Mouse (Mus musculus) neutrophil, adult 5-6 weeks (primary cell): ENCODE measurements around the gene Arxes2. TPM values are rescaled to one million over a fixed set of nuclear protein-coding genes. Genes with fewer than 3 reads are reported as not detected.
"Not testable (repeated sequence)": the region's sequence is repeated elsewhere in the genome, so short reads cannot be mapped to it uniquely, and the experiment has no call there.

Experiments
- ATAC-seq: fragments of 151-379, 151-347 bp; 2 replicates; pipeline ENCODE4 v1.8.0; 2017; ENCODE audit warnings: mild to moderate bottlenecking, moderate TSS enrichment; ENCODE audit not compliant: insufficient number of reproducible peaks, poor library complexity, low FRiP score, severe bottlenecking; ENCODE audit errors: extremely low read depth
- total RNA-seq: library from RNA; stranded (forward); fragments of 200-1000 nt; gene quantifications from 2 replicates; pipeline ENCODE4 v1.2.3, GENCODE M21; 2017

Gene Arxes2
- total RNA-seq, 1 experiment from 2014 or later = not detected

- ATAC-seq = no peak
These were observed 20.8 kb downstream of the Arxes2 start for GRCm38 (mm10) chrX:136014392-136014791.

GRCm38 (mm10) chrX:136030331-136030730 lies 36.7 kb downstream of the Arxes2 start:
- ATAC-seq = no peak

GRCm38 (mm10) chrX:136032799-136033763 lies 39.5 kb downstream of the Arxes2 start, which contains the start of gene Arxes1:
TSS of gene Arxes1 (plus strand) at chrX:136033367.
- not testable (repeated sequence) for ATAC-seq

- ATAC-seq = no peak
These were observed 50.1 kb downstream of the Arxes2 start for GRCm38 (mm10) chrX:136043726-136044125.

Other genes starting within 250 kb of the Arxes2 start
- gene Bhlhb9, start 196.2 kb upstream of the Arxes2 start, total RNA-seq = 6.5 and 8.0 TPM in 2 replicates
- 2.2 and 3.1 TPM in 2 replicates for gene Gprasp2, start 154.8 kb upstream of the Arxes2 start, total RNA-seq
- gene Arxes1, start 39.5 kb downstream of the Arxes2 start, total RNA-seq = not detected in 2 replicates
- gene Bex2, start 74.4 kb downstream of the Arxes2 start, total RNA-seq = not detected in 2 replicates
- gene Nxf3, start 91.4 kb downstream of the Arxes2 start, total RNA-seq = not detected in 2 replicates
- gene Bex4, start 145.2 kb downstream of the Arxes2 start, total RNA-seq = not detected in 2 replicates
- gene Tceal8, start 178.5 kb downstream of the Arxes2 start, total RNA-seq = 1.7 and 2.6 TPM in 2 replicates
- gene Tceal5, start 210.1 kb downstream of the Arxes2 start, total RNA-seq = not detected in 2 replicates
- not detected in 2 replicates for gene Tceal7, start 221.0 kb downstream of the Arxes2 start, total RNA-seq
- not detected in 2 replicates for gene Bex1, start 221.7 kb downstream of the Arxes2 start, total RNA-seq